Mouse (Mus musculus): Measurements from ENCODE around the gene Cfap157. TPM values are rescaled to one million over a fixed set of nuclear protein-coding genes. Genes with fewer than 3 reads are reported as not detected.
A peak's percentile ranks its signal among the peaks of the same experiment; 100 is the strongest.

Cfap157 gene
- polyA plus RNA-seq (2012; rRNA removed): 0.04 and 0.05 TPM in 2 replicates
- polyA plus RNA-seq (2014; fragmentation: Nextera tagmentation; extraction: Ambion mirVana): 0.11 and 0.12 TPM in 2 replicates

- Histone ChIP-seq H3K4me1 (ENCODE audit: control insufficient read depth, insufficient read depth, low read length) (peaks cover 6% of the 10 kb centered on the region), H3K36me3 (ENCODE audit: control insufficient read depth, insufficient read depth, low read length) (no peaks in the 10 kb centered on the region), H3K9me3 (ENCODE audit: control insufficient read depth, low read length) (no peaks in the 10 kb centered on the region), H3K4me2 (replicated peaks; ENCODE audit: low read depth, low read length, severe bottlenecking) (0 out of 2 replicates have a peak within 1 kb of the TSS, but pooled peaks have one; percentile 1), H3K9ac (ENCODE audit: low read depth, low read length, severe bottlenecking) (no peak within 1 kb of the TSS), H3K27ac (replicated peaks; ENCODE audit: low read depth, low read length) (no peak within 1 kb of the TSS), H3K4me3 (replicated peaks; ENCODE audit: low read length) (no peak within 1 kb of the TSS), H3K27me3 (ENCODE audit: control insufficient read depth, insufficient read depth, low read length) (no peaks in the 10 kb centered on the region)
- ATAC-seq (ENCODE audit: low FRiP score, low read depth) (peak; percentile 56; the same call in 1 of the 2 replicates), DNase-seq (ENCODE audit: low spot score) (peak; percentile 57)
- TF ChIP-seq POLR2A (IDR thresholded peaks at IDR 0.05; ENCODE audit: borderline replicate concordance, extremely low read depth, insufficient read depth, insufficient read length): no peak
- 45% methylated on average over 4 of the region's 4 CpGs for WGBS
These were observed at the start of gene Cfap157 for GRCm38 (mm10) chr2:32784048-32784681. Cfap157 (minus strand) TSS chr2:32784428.

GRCm38 (mm10) chr2:32828979-32829676 lies 44.9 kb upstream of the Cfap157 start:
- H3K27me3 ChIP-seq (ENCODE audit: control insufficient read depth, insufficient read depth, low read length): no peaks in the 10 kb centered on the region
- H3K4me3 ChIP-seq (replicated peaks; ENCODE audit: low read length): no peak overlapping the region
- no peak for TF ChIP-seq POLR2A (IDR thresholded peaks at IDR 0.05; ENCODE audit: borderline replicate concordance, extremely low read depth, insufficient read depth, insufficient read length)
- no peak for ATAC-seq (ENCODE audit: low FRiP score, low read depth)
- H3K36me3 ChIP-seq (ENCODE audit: control insufficient read depth, insufficient read depth, low read length): no peaks in the 10 kb centered on the region
- 75% methylated on average over 11 of the region's 11 CpGs for WGBS
- H3K9ac ChIP-seq (ENCODE audit: low read depth, low read length, severe bottlenecking): no peak overlapping the region
- no peak for DNase-seq (ENCODE audit: low spot score)
- H3K4me2 ChIP-seq (replicated peaks; ENCODE audit: low read depth, low read length, severe bottlenecking): no peak overlapping the region
- H3K27ac ChIP-seq (replicated peaks; ENCODE audit: low read depth, low read length): no peak overlapping the region
- no peaks in the 10 kb centered on the region for H3K9me3 ChIP-seq (ENCODE audit: control insufficient read depth, low read length)
- H3K4me1 ChIP-seq (ENCODE audit: control insufficient read depth, insufficient read depth, low read length): peaks cover 1% of the 10 kb centered on the region; the same call in 1 of the 2 replicates

GRCm38 (mm10) chr2:32825796-32826195 lies 41.6 kb upstream of the Cfap157 start:
- Histone ChIP-seq H3K9me3 (ENCODE audit: control insufficient read depth, low read length) (no peaks in the 10 kb centered on the region), H3K9ac (ENCODE audit: low read depth, low read length, severe bottlenecking) (no peak overlapping the region), H3K27me3 (ENCODE audit: control insufficient read depth, insufficient read depth, low read length) (no peaks in the 10 kb centered on the region), H3K36me3 (ENCODE audit: control insufficient read depth, insufficient read depth, low read length) (peaks cover 4% of the 10 kb centered on the region; the same call in 1 of the 2 replicates), H3K4me1 (ENCODE audit: control insufficient read depth, insufficient read depth, low read length) (peaks cover 3% of the 10 kb centered on the region; the same call in 1 of the 2 replicates), H3K27ac (replicated peaks; ENCODE audit: low read depth, low read length) (no peak overlapping the region), H3K4me3 (replicated peaks; ENCODE audit: low read length) (no peak overlapping the region), H3K4me2 (replicated peaks; ENCODE audit: low read depth, low read length, severe bottlenecking) (no peak overlapping the region)
- DNase-seq (ENCODE audit: low spot score) (no peak), ATAC-seq (ENCODE audit: low FRiP score, low read depth) (no peak)
- 85% methylated on average over 6 of the region's 6 CpGs for WGBS
- TF ChIP-seq POLR2A (IDR thresholded peaks at IDR 0.05; ENCODE audit: borderline replicate concordance, extremely low read depth, insufficient read depth, insufficient read length): no peak

GRCm38 (mm10) chr2:32824778-32825177 lies 40.5 kb upstream of the Cfap157 start:
- Histone ChIP-seq H3K4me2 (replicated peaks; ENCODE audit: low read depth, low read length, severe bottlenecking) (no peak overlapping the region), H3K4me3 (replicated peaks; ENCODE audit: low read length) (no peak overlapping the region), H3K9me3 (ENCODE audit: control insufficient read depth, low read length) (no peaks in the 10 kb centered on the region), H3K36me3 (ENCODE audit: control insufficient read depth, insufficient read depth, low read length) (peaks cover 8% of the 10 kb centered on the region; the same call in 1 of the 2 replicates), H3K9ac (ENCODE audit: low read depth, low read length, severe bottlenecking) (no peak overlapping the region), H3K27me3 (ENCODE audit: control insufficient read depth, insufficient read depth, low read length) (no peaks in the 10 kb centered on the region), H3K4me1 (ENCODE audit: control insufficient read depth, insufficient read depth, low read length) (peaks cover 3% of the 10 kb centered on the region; the same call in 1 of the 2 replicates), H3K27ac (replicated peaks; ENCODE audit: low read depth, low read length) (no peak overlapping the region)
- ATAC-seq (ENCODE audit: low FRiP score, low read depth) (no peak), DNase-seq (ENCODE audit: low spot score) (no peak)
- TF ChIP-seq POLR2A (IDR thresholded peaks at IDR 0.05; ENCODE audit: borderline replicate concordance, extremely low read depth, insufficient read depth, insufficient read length): no peak
- WGBS: 92% methylated on average over 1 of the region's 1 CpGs

GRCm38 (mm10) chr2:32824181-32824580 lies 40.0 kb upstream of the Cfap157 start:
- peaks cover 3% of the 10 kb centered on the region; the same call in 1 of the 2 replicates for H3K4me1 ChIP-seq (ENCODE audit: control insufficient read depth, insufficient read depth, low read length)
- no peak overlapping the region for H3K4me2 ChIP-seq (replicated peaks; ENCODE audit: low read depth, low read length, severe bottlenecking)
- DNase-seq (ENCODE audit: low spot score) (peak; percentile 20), ATAC-seq (ENCODE audit: low FRiP score, low read depth) (peak; percentile 38)
- WGBS: 49% methylated on average over 8 of the region's 8 CpGs
- TF ChIP-seq POLR2A (IDR thresholded peaks at IDR 0.05; ENCODE audit: borderline replicate concordance, extremely low read depth, insufficient read depth, insufficient read length): no peak
- H3K9me3 ChIP-seq (ENCODE audit: control insufficient read depth, low read length): no peaks in the 10 kb centered on the region
- no peaks in the 10 kb centered on the region for H3K27me3 ChIP-seq (ENCODE audit: control insufficient read depth, insufficient read depth, low read length)
- H3K4me3 ChIP-seq (replicated peaks; ENCODE audit: low read length): no peak overlapping the region
- H3K36me3 ChIP-seq (ENCODE audit: control insufficient read depth, insufficient read depth, low read length): peaks cover 8% of the 10 kb centered on the region; the same call in 1 of the 2 replicates
- no peak overlapping the region for H3K27ac ChIP-seq (replicated peaks; ENCODE audit: low read depth, low read length)
- no peak overlapping the region for H3K9ac ChIP-seq (ENCODE audit: low read depth, low read length, severe bottlenecking)

Measured in limb, embryonic 14.5 days (tissue).